Mouse (Mus musculus): Measurements from ENCODE around the gene Gm3285. TPM values are rescaled to one million over a fixed set of nuclear protein-coding genes. Genes with fewer than 3 reads are reported as not detected.
A peak's percentile ranks its signal among the peaks of the same experiment; 100 is the strongest.

The Gm3285 gene
- polyA plus RNA-seq, 1 experiment from 2014 or later: not detected

DNA sequence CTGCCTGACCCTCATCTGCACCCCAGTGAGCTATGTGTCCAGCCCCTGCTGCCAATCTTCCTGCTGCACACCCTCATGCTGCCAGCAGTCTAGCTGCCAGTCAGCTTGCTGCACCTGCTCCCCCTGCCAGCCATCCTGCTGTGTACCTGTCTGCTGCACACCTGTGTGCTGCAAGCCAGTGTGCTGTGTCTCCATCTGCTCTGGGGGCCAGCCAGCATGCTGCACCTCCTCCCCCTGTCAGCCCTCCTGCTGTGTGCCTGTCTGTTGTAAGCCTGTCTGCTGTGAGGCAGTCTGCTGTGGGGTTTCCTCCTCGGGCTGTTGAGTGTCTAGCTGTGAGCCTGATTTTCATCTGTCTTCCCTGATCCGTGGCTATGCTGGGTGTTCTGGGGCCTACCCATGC is 14.8 kb upstream of the Gm3285 start:
- Histone ChIP-seq H3K36me3 (ENCODE audit: control insufficient read depth, insufficient read depth, low read length) (no peaks in the 10 kb centered on the region), H3K9ac (ENCODE audit: low read length) (no peak overlapping the region), H3K4me2 (no peak overlapping the region), H3K27ac (ENCODE audit: low read depth, low read length) (no peak overlapping the region), H3K27me3 (ENCODE audit: control insufficient read depth, insufficient read depth, low read length) (no peaks in the 10 kb centered on the region), H3K9me3 (ENCODE audit: control insufficient read depth, low read length) (peaks cover 6% of the 10 kb centered on the region; the same call in 1 of the 2 replicates), H3K4me1 (ENCODE audit: control insufficient read depth, insufficient read depth, low read length) (no peaks in the 10 kb centered on the region), H3K4me3 (ENCODE audit: low read depth, low read length) (no peak overlapping the region)
- no peak for ATAC-seq (ENCODE audit: low FRiP score)
- 20% methylated on average over 2 of the region's 2 CpGs for WGBS
- DNase-seq (ENCODE audit: low spot score, missing footprints): no peak

DNA sequence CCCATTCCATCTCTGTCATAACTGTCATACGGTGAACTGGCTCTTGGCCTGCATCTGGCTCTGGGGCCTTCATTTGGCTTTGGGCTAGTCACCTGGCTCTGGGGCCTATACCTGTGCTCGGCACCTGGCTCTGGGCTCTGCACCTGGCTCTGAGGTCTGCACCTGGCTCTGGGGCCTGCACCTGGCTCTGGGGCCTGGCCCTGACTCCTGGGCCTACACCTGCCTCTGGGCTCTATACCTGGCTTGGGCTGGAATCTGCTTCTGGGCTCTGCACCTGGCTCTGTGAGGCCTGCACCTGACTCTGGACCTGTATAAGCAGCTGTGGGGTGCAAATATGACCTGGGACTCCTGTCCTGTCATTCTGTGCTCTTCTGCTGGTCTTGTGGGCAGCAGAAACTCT is 14.2 kb upstream of the Gm3285 start:
- no peaks in the 10 kb centered on the region for H3K27me3 ChIP-seq (ENCODE audit: control insufficient read depth, insufficient read depth, low read length)
- no peak overlapping the region for H3K9ac ChIP-seq (ENCODE audit: low read length)
- WGBS: 74% methylated on average over 2 of the region's 2 CpGs
- no peak for DNase-seq (ENCODE audit: low spot score, missing footprints)
- H3K4me1 ChIP-seq (ENCODE audit: control insufficient read depth, insufficient read depth, low read length): no peaks in the 10 kb centered on the region
- H3K27ac ChIP-seq (ENCODE audit: low read depth, low read length): no peak overlapping the region
- no peak for ATAC-seq (ENCODE audit: low FRiP score)
- H3K36me3 ChIP-seq (ENCODE audit: control insufficient read depth, insufficient read depth, low read length): no peaks in the 10 kb centered on the region
- H3K4me3 ChIP-seq (ENCODE audit: low read depth, low read length): no peak overlapping the region
- H3K9me3 ChIP-seq (ENCODE audit: control insufficient read depth, low read length): peaks cover 6% of the 10 kb centered on the region; the same call in 1 of the 2 replicates
- H3K4me2 ChIP-seq: no peak overlapping the region

DNA sequence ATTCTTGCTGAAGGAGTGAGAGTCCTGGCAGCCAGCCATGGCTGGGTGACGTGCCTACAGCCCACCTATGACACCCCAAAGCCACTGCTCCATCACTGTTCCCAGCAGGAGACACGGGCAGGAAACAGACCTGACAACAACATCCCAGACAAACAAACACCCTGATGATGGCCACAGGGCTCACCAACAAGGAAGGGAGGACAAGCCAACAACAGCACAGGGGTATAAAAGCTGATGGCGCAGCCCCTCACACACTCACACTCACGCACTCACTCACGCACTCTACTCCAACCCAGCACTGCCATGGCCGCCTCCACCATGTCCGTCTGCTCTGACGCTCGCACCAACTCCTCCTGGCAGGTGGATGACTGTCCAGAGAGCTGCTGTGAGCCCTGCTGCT is 9.2 kb upstream of the Gm3285 start, which contains the start of gene Gm10318:
Gene Gm10318, plus strand, starts transcription at position 301 of the 400 bp plus-strand sequence.
- Histone ChIP-seq H3K36me3 (ENCODE audit: control insufficient read depth, insufficient read depth, low read length) (no peaks in the 10 kb centered on the region), H3K4me2 (no peak within 1 kb of the TSS), H3K9ac (ENCODE audit: low read length) (no peak within 1 kb of the TSS), H3K27me3 (ENCODE audit: control insufficient read depth, insufficient read depth, low read length) (no peaks in the 10 kb centered on the region), H3K27ac (ENCODE audit: low read depth, low read length) (no peak within 1 kb of the TSS), H3K9me3 (ENCODE audit: control insufficient read depth, low read length) (no peaks in the 10 kb centered on the region), H3K4me1 (ENCODE audit: control insufficient read depth, insufficient read depth, low read length) (no peaks in the 10 kb centered on the region), H3K4me3 (ENCODE audit: low read depth, low read length) (no peak within 1 kb of the TSS)
- 67% methylated on average over 9 of the region's 9 CpGs for WGBS
- ATAC-seq (ENCODE audit: low FRiP score) (no peak), DNase-seq (ENCODE audit: low spot score, missing footprints) (no peak)

DNA sequence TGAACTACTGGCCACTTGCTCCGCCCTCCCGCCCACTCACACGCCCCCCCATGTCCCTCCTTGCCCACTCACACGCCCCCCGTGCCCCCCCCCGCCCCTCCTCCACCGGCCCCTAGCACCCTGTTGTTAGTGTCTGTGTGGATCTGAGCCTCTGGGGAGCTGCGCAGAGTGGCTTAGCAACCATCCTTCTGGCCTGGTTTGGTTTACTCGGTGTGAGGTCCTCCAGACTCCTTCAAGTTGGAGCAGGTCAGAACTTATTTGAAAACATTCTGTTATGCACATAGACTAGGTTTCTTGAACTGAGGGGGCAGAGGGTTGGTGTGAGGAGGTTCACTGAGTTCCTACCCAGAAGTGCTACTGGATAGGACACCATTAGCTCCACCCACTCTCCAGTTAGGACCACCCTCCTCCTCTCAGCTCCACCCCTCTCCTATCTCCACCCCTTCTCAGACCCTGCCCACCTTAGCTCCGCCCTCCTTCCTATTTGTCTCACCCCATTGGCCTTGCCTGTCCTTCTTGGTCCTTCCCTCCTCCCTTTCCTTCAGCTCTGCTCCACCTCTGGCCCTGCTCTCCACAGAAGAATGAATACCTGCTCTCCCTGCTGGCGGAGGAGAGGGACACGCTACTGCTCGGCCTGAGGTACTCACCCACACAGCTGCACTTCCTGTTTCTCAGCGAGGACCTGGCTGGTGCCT is 2.4 kb downstream of the Gm3285 start:
- Histone ChIP-seq H3K4me1 (ENCODE audit: control insufficient read depth, insufficient read depth, low read length) (no peaks in the 10 kb centered on the region), H3K4me2 (peak overlapping the region; percentile 26), H3K9ac (ENCODE audit: low read length) (peak overlapping the region; percentile 38; the same call in 1 of the 2 replicates), H3K27ac (ENCODE audit: low read depth, low read length) (no peak overlapping the region), H3K9me3 (ENCODE audit: control insufficient read depth, low read length) (no peaks in the 10 kb centered on the region), H3K36me3 (ENCODE audit: control insufficient read depth, insufficient read depth, low read length) (no peaks in the 10 kb centered on the region), H3K27me3 (ENCODE audit: control insufficient read depth, insufficient read depth, low read length) (no peaks in the 10 kb centered on the region), H3K4me3 (ENCODE audit: low read depth, low read length) (peak overlapping the region; percentile 18; the same call in 1 of the 2 replicates)
- 42% methylated on average over 14 of the region's 14 CpGs for WGBS
- peak; percentile 84 for DNase-seq (ENCODE audit: low spot score, missing footprints)
- ATAC-seq (ENCODE audit: low FRiP score): peak; percentile 88

DNA sequence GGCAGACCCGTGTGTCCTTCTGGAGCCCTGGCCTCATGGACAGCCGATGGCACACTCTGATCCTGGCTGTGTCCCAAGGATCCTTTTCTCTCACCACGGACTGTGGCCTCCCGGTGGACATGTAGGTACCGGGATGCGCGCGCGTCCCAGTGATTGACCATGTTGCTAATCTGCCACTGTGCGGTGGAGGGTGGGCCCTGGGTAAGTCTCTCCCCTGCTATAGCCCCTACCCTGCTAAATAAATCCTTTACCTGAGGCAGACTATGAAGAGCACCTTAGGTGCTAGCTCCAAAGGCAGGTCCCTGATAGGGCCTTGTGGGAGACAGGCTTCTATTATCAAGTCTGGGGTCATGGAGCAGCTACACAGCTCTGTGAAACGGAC is 3.0 kb downstream of the Gm3285 start:
- H3K9me3 ChIP-seq (ENCODE audit: control insufficient read depth, low read length): no peaks in the 10 kb centered on the region
- H3K27me3 ChIP-seq (ENCODE audit: control insufficient read depth, insufficient read depth, low read length): no peaks in the 10 kb centered on the region
- WGBS: 51% methylated on average over 11 of the region's 11 CpGs
- peak overlapping the region; percentile 26 for H3K4me2 ChIP-seq
- no peaks in the 10 kb centered on the region for H3K36me3 ChIP-seq (ENCODE audit: control insufficient read depth, insufficient read depth, low read length)
- H3K27ac ChIP-seq (ENCODE audit: low read depth, low read length): no peak overlapping the region
- peak overlapping the region; percentile 18; the same call in 1 of the 2 replicates for H3K4me3 ChIP-seq (ENCODE audit: low read depth, low read length)
- DNase-seq (ENCODE audit: low spot score, missing footprints) (no peak), ATAC-seq (ENCODE audit: low FRiP score) (peak; percentile 31; the same call in 1 of the 2 replicates)
- H3K9ac ChIP-seq (ENCODE audit: low read length): peak overlapping the region; percentile 38
- H3K4me1 ChIP-seq (ENCODE audit: control insufficient read depth, insufficient read depth, low read length): no peaks in the 10 kb centered on the region

DNA sequence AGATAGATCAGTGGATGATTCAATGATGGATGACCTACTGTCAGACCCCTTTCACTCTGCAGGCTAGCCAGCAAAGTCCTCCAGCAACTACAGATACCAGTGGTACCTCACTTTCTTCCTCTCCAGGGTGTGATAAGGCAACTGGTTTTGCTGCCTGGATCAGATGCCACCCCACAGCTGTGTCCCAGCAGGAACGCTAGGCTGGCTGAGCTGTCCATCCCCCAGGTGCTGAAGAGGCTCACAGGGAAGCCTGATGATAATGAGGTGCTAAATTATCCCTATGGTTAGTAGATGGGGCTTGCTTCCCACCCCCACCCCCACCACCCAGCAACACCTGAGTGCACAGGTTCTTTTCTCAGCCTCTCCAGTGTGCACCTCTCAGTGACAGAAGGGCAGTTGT is 5.8 kb downstream of the Gm3285 start:
- H3K36me3 ChIP-seq (ENCODE audit: control insufficient read depth, insufficient read depth, low read length): no peaks in the 10 kb centered on the region
- no peak for ATAC-seq (ENCODE audit: low FRiP score)
- H3K27me3 ChIP-seq (ENCODE audit: control insufficient read depth, insufficient read depth, low read length): no peaks in the 10 kb centered on the region
- 30% methylated on average over 1 of the region's 1 CpGs for WGBS
- no peak overlapping the region for H3K4me2 ChIP-seq
- H3K4me1 ChIP-seq (ENCODE audit: control insufficient read depth, insufficient read depth, low read length): no peaks in the 10 kb centered on the region
- H3K27ac ChIP-seq (ENCODE audit: low read depth, low read length): no peak overlapping the region
- no peaks in the 10 kb centered on the region for H3K9me3 ChIP-seq (ENCODE audit: control insufficient read depth, low read length)
- DNase-seq (ENCODE audit: low spot score, missing footprints): no peak
- no peak overlapping the region for H3K4me3 ChIP-seq (ENCODE audit: low read depth, low read length)
- H3K9ac ChIP-seq (ENCODE audit: low read length): no peak overlapping the region

DNA sequence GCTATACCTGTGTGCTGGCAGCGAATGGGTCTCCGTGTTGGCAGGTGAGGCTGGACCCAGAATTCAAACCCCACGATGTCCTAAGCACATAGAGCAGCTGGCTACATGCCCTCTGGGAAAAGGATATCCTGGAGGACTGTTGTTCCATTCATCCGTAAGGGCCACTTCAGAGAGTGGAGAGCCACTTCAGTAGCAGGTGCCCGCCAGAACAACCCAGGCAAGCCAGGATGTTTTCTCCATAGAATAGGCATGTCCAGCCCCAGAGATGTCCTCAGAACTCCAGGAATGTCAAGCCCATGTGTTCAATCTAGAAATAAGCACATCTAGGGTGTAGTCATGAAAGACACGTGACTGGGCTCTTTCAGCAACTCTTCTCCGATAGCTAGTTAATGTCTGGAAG is 7.9 kb downstream of the Gm3285 start:
- Histone ChIP-seq H3K4me2 (no peak overlapping the region), H3K9me3 (ENCODE audit: control insufficient read depth, low read length) (no peaks in the 10 kb centered on the region), H3K9ac (ENCODE audit: low read length) (no peak overlapping the region), H3K4me3 (ENCODE audit: low read depth, low read length) (no peak overlapping the region), H3K27me3 (ENCODE audit: control insufficient read depth, insufficient read depth, low read length) (no peaks in the 10 kb centered on the region), H3K4me1 (ENCODE audit: control insufficient read depth, insufficient read depth, low read length) (no peaks in the 10 kb centered on the region), H3K27ac (ENCODE audit: low read depth, low read length) (no peak overlapping the region), H3K36me3 (ENCODE audit: control insufficient read depth, insufficient read depth, low read length) (no peaks in the 10 kb centered on the region)
- WGBS: 87% methylated on average over 7 of the region's 7 CpGs
- DNase-seq (ENCODE audit: low spot score, missing footprints) (no peak), ATAC-seq (ENCODE audit: low FRiP score) (no peak)

DNA sequence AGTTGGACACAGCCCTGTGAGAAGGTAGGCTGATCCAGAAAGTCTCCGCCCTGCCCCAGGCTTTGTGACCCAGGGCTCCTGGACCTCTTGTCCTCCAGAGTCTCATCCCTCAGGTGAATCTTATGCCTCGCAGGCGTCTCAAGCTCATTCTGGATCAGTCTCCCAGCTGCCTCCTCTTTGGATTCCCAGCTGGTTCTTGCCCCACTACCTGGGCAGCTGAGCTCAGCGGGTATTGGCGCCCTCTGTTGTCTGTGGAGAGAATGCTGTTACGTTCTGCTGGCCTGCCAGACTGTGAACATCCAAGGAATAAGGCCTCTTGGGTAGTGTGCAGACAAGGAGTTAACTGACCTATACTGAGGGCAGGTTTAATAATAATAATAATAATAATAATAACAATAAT is 17.2 kb downstream of the Gm3285 start:
- Histone ChIP-seq H3K4me2 (no peak overlapping the region), H3K36me3 (ENCODE audit: control insufficient read depth, insufficient read depth, low read length) (no peaks in the 10 kb centered on the region), H3K27ac (ENCODE audit: low read depth, low read length) (no peak overlapping the region), H3K4me3 (ENCODE audit: low read depth, low read length) (no peak overlapping the region), H3K9me3 (ENCODE audit: control insufficient read depth, low read length) (no peaks in the 10 kb centered on the region), H3K9ac (ENCODE audit: low read length) (no peak overlapping the region), H3K4me1 (ENCODE audit: control insufficient read depth, insufficient read depth, low read length) (no peaks in the 10 kb centered on the region), H3K27me3 (ENCODE audit: control insufficient read depth, insufficient read depth, low read length) (no peaks in the 10 kb centered on the region)
- DNase-seq (ENCODE audit: low spot score, missing footprints) (peak; percentile 60), ATAC-seq (ENCODE audit: low FRiP score) (no peak)
- WGBS: 61% methylated on average over 6 of the region's 6 CpGs

DNA sequence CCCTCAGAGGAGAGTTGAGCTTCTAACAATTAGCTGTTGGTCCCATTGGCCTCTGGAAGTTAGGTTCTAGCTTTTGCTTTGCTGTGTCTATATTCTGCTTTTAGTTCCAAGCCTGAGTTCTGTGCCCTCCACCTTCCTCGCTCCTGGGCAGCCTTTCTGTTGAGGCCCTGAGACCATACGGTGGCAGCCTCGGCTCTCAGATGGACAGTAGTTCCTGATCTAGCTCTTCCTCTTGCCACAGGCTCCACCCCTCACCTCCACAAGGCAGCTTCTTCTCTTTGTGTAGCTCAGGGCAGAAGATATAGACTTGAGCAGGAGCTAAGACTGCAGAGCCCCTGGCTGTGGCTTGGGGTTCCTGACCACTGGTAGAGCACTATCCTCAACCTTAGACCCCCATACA is 18.5 kb downstream of the Gm3285 start:
- no peak overlapping the region for H3K4me2 ChIP-seq
- WGBS: 86% methylated on average over 3 of the region's 3 CpGs
- no peak overlapping the region for H3K4me3 ChIP-seq (ENCODE audit: low read depth, low read length)
- H3K36me3 ChIP-seq (ENCODE audit: control insufficient read depth, insufficient read depth, low read length): no peaks in the 10 kb centered on the region
- H3K4me1 ChIP-seq (ENCODE audit: control insufficient read depth, insufficient read depth, low read length): no peaks in the 10 kb centered on the region
- H3K9me3 ChIP-seq (ENCODE audit: control insufficient read depth, low read length): no peaks in the 10 kb centered on the region
- ATAC-seq (ENCODE audit: low FRiP score) (no peak), DNase-seq (ENCODE audit: low spot score, missing footprints) (peak; percentile 53)
- no peak overlapping the region for H3K27ac ChIP-seq (ENCODE audit: low read depth, low read length)
- no peak overlapping the region for H3K9ac ChIP-seq (ENCODE audit: low read length)
- H3K27me3 ChIP-seq (ENCODE audit: control insufficient read depth, insufficient read depth, low read length): no peaks in the 10 kb centered on the region

Measured in midbrain, embryonic 11.5 days (tissue).